In genomic region chr5:23415571-23416285, GRCm38 (mm10) we compare ENCODE assay signal across 8 mouse cellular contexts. TPM values are rescaled to one million over a fixed set of nuclear protein-coding genes. Genes with fewer than 3 reads are reported as not detected.
DNase-seq lines count a peak whose midpoint lies in the region; ATAC-seq lines count a peak whose summit lies in the region.

No protein-coding gene starts in this region.

- DNase-seq in kidney, adult 8-10 months = peak; percentile 33 to 75
- DNase-seq in kidney, adult 11 months = no peak
- DNase-seq in MN1 (ENCODE audit: low spot score) = peak; percentile 67
- no peak for DNase-seq in urinary bladder, postnatal 36 days (ENCODE audit: low spot score in 2 of 2)

- 30% methylated on average over 7 of the region's 7 CpGs for WGBS in embryonic facial prominence, embryonic 13.5 days
- 23% methylated on average over 7 of the region's 7 CpGs for WGBS in hindbrain, embryonic 15.5 days
- WGBS in stomach, embryonic 16.5 days = 27% methylated on average over 7 of the region's 7 CpGs

- H3K9me3 ChIP-seq in embryonic facial prominence, embryonic 13.5 days = no peaks in the 10 kb centered on the region
- no peaks in the 10 kb centered on the region for H3K9me3 ChIP-seq in hindbrain, embryonic 15.5 days
- H3K9me3 ChIP-seq in stomach, embryonic 16.5 days (replicated peaks; ENCODE audit: control insufficient read depth, low read length) = no peaks in the 10 kb centered on the region

- no peak for ATAC-seq in embryonic facial prominence, embryonic 13.5 days (ENCODE audit: insufficient number of reproducible peaks, insufficient read depth, low FRiP score, low TSS enrichment, low read depth)
- ATAC-seq in hindbrain, embryonic 15.5 days (ENCODE audit: low FRiP score, low read depth) = no peak
- peak; percentile 39 for ATAC-seq in megakaryocyte, adult 5-6 weeks (ENCODE audit: poor library complexity, severe bottlenecking)
- 0 out of 2 replicates have a peak, but pooled peaks have one; percentile 15 for ATAC-seq in stomach, embryonic 16.5 days (ENCODE audit: insufficient read depth, low FRiP score)

- H3K27ac ChIP-seq in embryonic facial prominence, embryonic 13.5 days = peak overlapping the region; percentile 22; the same call in 1 of the 2 replicates
- H3K27ac ChIP-seq in hindbrain, embryonic 15.5 days (replicated peaks) = peak overlapping the region; percentile 66
- H3K27ac ChIP-seq in stomach, embryonic 16.5 days (ENCODE audit: low read length) = peak overlapping the region; percentile 7

- peaks cover under 1% of the 10 kb centered on the region; the same call in 1 of the 2 replicates for H3K36me3 ChIP-seq in embryonic facial prominence, embryonic 13.5 days
- H3K36me3 ChIP-seq in hindbrain, embryonic 15.5 days = 0 out of 2 replicates have a peak, but pooled peaks cover under 1% of the 10 kb centered on the region
- H3K36me3 ChIP-seq in stomach, embryonic 16.5 days (ENCODE audit: control insufficient read depth, insufficient read depth, low read length) = no peaks in the 10 kb centered on the region

- H3K4me1 ChIP-seq in embryonic facial prominence, embryonic 13.5 days = peaks cover 75% of the 10 kb centered on the region
- H3K4me1 ChIP-seq in hindbrain, embryonic 15.5 days (replicated peaks) = peaks cover 90% of the 10 kb centered on the region
- H3K4me1 ChIP-seq in stomach, embryonic 16.5 days (ENCODE audit: control insufficient read depth, insufficient read depth, low read length) = peaks cover 63% of the 10 kb centered on the region

- no peak overlapping the region for H3K9ac ChIP-seq in embryonic facial prominence, embryonic 13.5 days
- no peak overlapping the region for H3K9ac ChIP-seq in hindbrain, embryonic 15.5 days
- H3K9ac ChIP-seq in stomach, embryonic 16.5 days (ENCODE audit: low read length) = no peak overlapping the region; the same call in 1 of the 2 replicates

- no peak overlapping the region for H3K4me2 ChIP-seq in embryonic facial prominence, embryonic 13.5 days
- H3K4me2 ChIP-seq in hindbrain, embryonic 15.5 days = peak overlapping the region; percentile 29
- no peak overlapping the region for H3K4me2 ChIP-seq in stomach, embryonic 16.5 days (ENCODE audit: low read depth, low read length)

- H3K27me3 ChIP-seq in embryonic facial prominence, embryonic 13.5 days = no peaks in the 10 kb centered on the region
- no peaks in the 10 kb centered on the region for H3K27me3 ChIP-seq in hindbrain, embryonic 15.5 days
- H3K27me3 ChIP-seq in stomach, embryonic 16.5 days (ENCODE audit: control insufficient read depth, insufficient read depth, low read length) = no peaks in the 10 kb centered on the region

- no peak overlapping the region for H3K4me3 ChIP-seq in embryonic facial prominence, embryonic 13.5 days
- no peak overlapping the region for H3K4me3 ChIP-seq in hindbrain, embryonic 15.5 days
- no peak overlapping the region for H3K4me3 ChIP-seq in stomach, embryonic 16.5 days (replicated peaks; ENCODE audit: low read length)

RNA-seq across cellular contexts. Expression of gene Kmt2e, which starts 18.5 kb away (rescaled TPM):
- polyA plus RNA-seq in embryonic facial prominence, embryonic 13.5 days (2015; fragmentation: Nextera tagmentation; extraction: Ambion mirVana) = 123 and 126 TPM in 2 replicates
- 146 and 152 TPM in 2 replicates for polyA plus RNA-seq in hindbrain, embryonic 15.5 days (2015; fragmentation: Nextera tagmentation; extraction: Ambion mirVana)
- 148 and 158 TPM in 2 replicates for total RNA-seq in megakaryocyte, adult 5-6 weeks (2015)
- 63.3 and 69.2 TPM in 2 replicates for total RNA-seq in megakaryocyte, adult 5-6 weeks (2017)
- 90.9 and 94.0 TPM in 2 replicates for polyA plus RNA-seq in stomach, embryonic 16.5 days (2015; fragmentation: Nextera tagmentation; extraction: Ambion mirVana)

Comparison
In these comparisons a context has a peak if more than half of its experiments do, and no peak if none do; other contexts are left out.
1. DNase-seq: peak in kidney, adult 8-10 months (2 of 2) and MN1 (single experiment); none in kidney, adult 11 months (single experiment) and urinary bladder, postnatal 36 days (0 of 2).
2. ATAC-seq: peak in megakaryocyte, adult 5-6 weeks (single experiment) and stomach, embryonic 16.5 days (single experiment); none in embryonic facial prominence, embryonic 13.5 days (single experiment) and hindbrain, embryonic 15.5 days (single experiment).
3. H3K27ac ChIP-seq: peak in every context shown above with its lines; median percentile 66 in hindbrain, embryonic 15.5 days; 22 in embryonic facial prominence, embryonic 13.5 days; 7 in stomach, embryonic 16.5 days.